Comparison of ENCODE assay signal across 17 mouse cellular contexts in the genomic region with DNA sequence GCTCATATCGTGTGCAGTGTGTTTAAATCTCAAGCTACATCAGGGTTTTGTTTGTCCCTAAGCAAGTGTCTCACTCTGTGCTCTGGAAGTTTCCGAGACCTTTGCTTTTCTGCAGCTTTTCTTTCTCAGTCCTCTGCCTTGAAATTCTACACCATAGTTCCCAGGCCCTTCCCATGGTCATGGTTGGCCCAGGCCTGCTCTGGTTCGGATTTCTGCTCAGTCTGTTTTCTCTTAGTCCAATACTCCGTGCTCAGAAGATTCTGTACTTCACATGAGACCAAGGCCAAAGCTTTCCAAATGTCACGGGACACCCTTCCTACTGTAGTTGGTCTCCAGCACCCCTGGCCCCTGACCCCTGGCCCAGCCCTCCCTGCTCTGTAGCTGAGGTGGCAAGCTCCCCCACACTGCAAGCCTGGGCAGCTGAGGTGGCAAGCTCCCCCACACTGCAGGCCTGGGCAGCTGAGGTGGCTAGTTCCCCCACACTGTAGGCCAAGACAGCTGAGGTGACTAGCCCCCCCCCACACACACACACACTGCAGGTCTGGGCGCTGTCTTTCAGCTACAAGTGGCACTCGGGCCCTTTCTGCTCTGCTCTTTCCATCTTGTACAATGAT. TPM values are rescaled to one million over a fixed set of nuclear protein-coding genes. Genes with fewer than 3 reads are reported as not detected.
DNase-seq lines count a peak whose midpoint lies in the region; ATAC-seq lines count a peak whose summit lies in the region.
"Had no signal": no experiment of that assay in that cellular context is flagged by ENCODE, and none has a peak within 500 bp of the region (broad histone marks: within the 10 kb centered on the region; RNA-seq: fewer than 3 reads in every experiment).

No protein-coding gene starts in this region.

- WGBS in kidney, embryonic 15.5 days, result 33% methylated on average over 7 of the region's 7 CpGs
- WGBS in embryonic facial prominence, embryonic 12.5 days, result 34% methylated on average over 7 of the region's 7 CpGs
- 48% methylated on average over 7 of the region's 7 CpGs for WGBS in limb, embryonic 12.5 days

- no peaks in the 10 kb centered on the region for H3K9me3 ChIP-seq in kidney, embryonic 15.5 days (replicated peaks)
- H3K9me3 ChIP-seq in embryonic facial prominence, embryonic 12.5 days, result no peaks in the 10 kb centered on the region
- H3K9me3 ChIP-seq in limb, embryonic 12.5 days, result no peaks in the 10 kb centered on the region
- H3K9me3 ChIP-seq: forebrain, embryonic 13.5 days; midbrain, embryonic 13.5 days; neural tube, embryonic 13.5 days; stomach, embryonic 15.5 days had no signal

- peaks cover 8% of the 10 kb centered on the region for H3K4me1 ChIP-seq in kidney, embryonic 15.5 days
- H3K4me1 ChIP-seq in embryonic facial prominence, embryonic 12.5 days, result peaks cover 6% of the 10 kb centered on the region
- peaks cover 5% of the 10 kb centered on the region for H3K4me1 ChIP-seq in limb, embryonic 12.5 days (replicated peaks)
- H3K4me1 ChIP-seq: forebrain, embryonic 13.5 days; midbrain, embryonic 13.5 days; stomach, embryonic 15.5 days had no signal

- DNase-seq in kidney, adult 9 months, result no peak
- DNase-seq in embryo, embryonic 10.5 days (ENCODE audit: low spot score), result peak; percentile 21
- no peak for DNase-seq in left cerebral cortex, adult 9 months (ENCODE audit: low spot score in 2 of 2)
- no peak for DNase-seq in cerebellum, adult 8-10 months
- DNase-seq: cerebellum, postnatal 36 days; lung, postnatal 14 days had no signal

- peak; percentile 78 for ATAC-seq in kidney, embryonic 15.5 days (replicated peaks; ENCODE audit: low FRiP score)
- ATAC-seq in embryonic facial prominence, embryonic 12.5 days (ENCODE audit: insufficient number of reproducible peaks, insufficient read depth, low FRiP score, low TSS enrichment), result no peak
- ATAC-seq in limb, embryonic 12.5 days (ENCODE audit: insufficient number of reproducible peaks, insufficient read depth, low FRiP score, low TSS enrichment, low read depth), result peak; percentile 75; the same call in 1 of the 2 replicates
- ATAC-seq: forebrain, embryonic 13.5 days; midbrain, embryonic 13.5 days had no signal

- no peak overlapping the region for H3K4me2 ChIP-seq in kidney, embryonic 15.5 days
- H3K4me2 ChIP-seq in embryonic facial prominence, embryonic 12.5 days (replicated peaks), result no peak overlapping the region
- H3K4me2 ChIP-seq in limb, embryonic 12.5 days, result no peak overlapping the region
- H3K4me2 ChIP-seq: forebrain, embryonic 13.5 days; midbrain, embryonic 13.5 days; neural tube, embryonic 13.5 days; stomach, embryonic 15.5 days had no signal

- H3K9ac ChIP-seq in kidney, embryonic 15.5 days, result no peak overlapping the region
- no peak overlapping the region for H3K9ac ChIP-seq in embryonic facial prominence, embryonic 12.5 days
- no peak overlapping the region for H3K9ac ChIP-seq in limb, embryonic 12.5 days (replicated peaks)
- H3K9ac ChIP-seq: forebrain, embryonic 13.5 days; midbrain, embryonic 13.5 days; neural tube, embryonic 13.5 days; stomach, embryonic 15.5 days had no signal

- no peaks in the 10 kb centered on the region for H3K27me3 ChIP-seq in kidney, embryonic 15.5 days
- no peaks in the 10 kb centered on the region for H3K27me3 ChIP-seq in embryonic facial prominence, embryonic 12.5 days
- no peaks in the 10 kb centered on the region for H3K27me3 ChIP-seq in limb, embryonic 12.5 days
- H3K27me3 ChIP-seq: forebrain, embryonic 13.5 days; midbrain, embryonic 13.5 days; neural tube, embryonic 13.5 days; stomach, embryonic 15.5 days had no signal

- peak overlapping the region; percentile 45; the same call in 1 of the 2 replicates for H3K27ac ChIP-seq in kidney, embryonic 15.5 days
- H3K27ac ChIP-seq in embryonic facial prominence, embryonic 12.5 days, result peak overlapping the region; percentile 57; the same call in 1 of the 2 replicates
- peak overlapping the region; percentile 57 for H3K27ac ChIP-seq in limb, embryonic 12.5 days
- H3K27ac ChIP-seq: forebrain, embryonic 13.5 days; midbrain, embryonic 13.5 days; neural tube, embryonic 13.5 days; stomach, embryonic 15.5 days had no signal

- no peaks in the 10 kb centered on the region for H3K36me3 ChIP-seq in kidney, embryonic 15.5 days
- no peaks in the 10 kb centered on the region for H3K36me3 ChIP-seq in embryonic facial prominence, embryonic 12.5 days
- no peaks in the 10 kb centered on the region for H3K36me3 ChIP-seq in limb, embryonic 12.5 days
- H3K36me3 ChIP-seq: midbrain, embryonic 13.5 days; neural tube, embryonic 13.5 days; stomach, embryonic 15.5 days had no signal

- H3K4me3 ChIP-seq in kidney, embryonic 15.5 days (replicated peaks), result no peak overlapping the region
- H3K4me3 ChIP-seq in embryonic facial prominence, embryonic 12.5 days, result no peak overlapping the region
- no peak overlapping the region for H3K4me3 ChIP-seq in limb, embryonic 12.5 days (replicated peaks)
- H3K4me3 ChIP-seq: forebrain, embryonic 13.5 days; midbrain, embryonic 13.5 days; neural tube, embryonic 13.5 days; stomach, embryonic 15.5 days had no signal

RNA-seq across cellular contexts. Expression of gene Mgat4d, which starts 15.0 kb away (rescaled TPM):
- polyA plus RNA-seq in kidney, embryonic 15.5 days (2015; fragmentation: Nextera tagmentation; extraction: Ambion mirVana), result not detected in 2 replicates
- not detected in 2 replicates for polyA plus RNA-seq in embryonic facial prominence, embryonic 12.5 days (2016; fragmentation: Nextera tagmentation; extraction: Ambion mirVana)
- polyA plus RNA-seq in limb, embryonic 12.5 days (2016; fragmentation: Nextera tagmentation; extraction: Ambion mirVana), result not detected in 2 replicates
- polyA plus RNA-seq: brain, embryonic 14.5 days; forebrain, embryonic 13.5 days; gonadal fat pad, adult 2 months; liver, adult 2 months; midbrain, embryonic 13.5 days; neural tube, embryonic 13.5 days; stomach, embryonic 15.5 days; urinary bladder, adult 2 months had no signal

RNA-seq across cellular contexts. Expression of gene Clgn, which starts 26.4 kb away (rescaled TPM):
- 0.25 and 0.26 TPM in 2 replicates for polyA plus RNA-seq in kidney, embryonic 15.5 days (2015; fragmentation: Nextera tagmentation; extraction: Ambion mirVana)
- 3.5 and 4.2 TPM in 2 replicates for polyA plus RNA-seq in embryonic facial prominence, embryonic 12.5 days (2016; fragmentation: Nextera tagmentation; extraction: Ambion mirVana)
- polyA plus RNA-seq in limb, embryonic 12.5 days (2016; fragmentation: Nextera tagmentation; extraction: Ambion mirVana), result 3.1 and 3.8 TPM in 2 replicates
- polyA plus RNA-seq: liver, adult 2 months had no signal

RNA-seq across cellular contexts. Expression of gene Elmod2, which starts 31.0 kb away (rescaled TPM):
- 16.3 TPM in 2 replicates for polyA plus RNA-seq in kidney, embryonic 15.5 days (2015; fragmentation: Nextera tagmentation; extraction: Ambion mirVana)
- 25.3 and 26.5 TPM in 2 replicates for polyA plus RNA-seq in embryonic facial prominence, embryonic 12.5 days (2016; fragmentation: Nextera tagmentation; extraction: Ambion mirVana)
- 25.3 and 25.4 TPM in 2 replicates for polyA plus RNA-seq in limb, embryonic 12.5 days (2016; fragmentation: Nextera tagmentation; extraction: Ambion mirVana)
